Mouse (Mus musculus): ENCODE results near the gene Atp6v0d1. TPM values are rescaled to one million over a fixed set of nuclear protein-coding genes. Genes with fewer than 3 reads are reported as not detected.
A peak's percentile ranks its signal among the peaks of the same experiment; 100 is the strongest.

The Atp6v0d1 gene
- polyA plus RNA-seq (2014; fragmentation: Nextera tagmentation; extraction: Ambion mirVana) = 74.6 and 81.0 TPM in 2 replicates

GRCm38 (mm10) chr8:105565952-105566702 lies at the start of gene Atp6v0d1:
Gene Atp6v0d1 (minus strand): TSS chr8:105566047.
- Histone ChIP-seq H3K4me2 (peak within 1 kb of the TSS; percentile 80), H3K4me3 (ENCODE audit: low read depth, low read length) (peak within 1 kb of the TSS; percentile 74), H3K27me3 (ENCODE audit: insufficient read depth, low read length) (no peaks in the 10 kb centered on the region), H3K9me3 (ENCODE audit: low read depth, low read length) (no peaks in the 10 kb centered on the region), H3K9ac (peak within 1 kb of the TSS; percentile 73), H3K4me1 (ENCODE audit: insufficient read depth) (peaks cover 10% of the 10 kb centered on the region), H3K36me3 (ENCODE audit: insufficient read depth) (0 out of 2 replicates have a peak, but pooled peaks cover 2% of the 10 kb centered on the region), H3K27ac (ENCODE audit: low read depth) (peak within 1 kb of the TSS; percentile 72)
- TF ChIP-seq CTCF (IDR thresholded peaks at IDR 0.05; ENCODE audit: low read depth) = peak; percentile 91
- ATAC-seq (ENCODE audit: insufficient read depth) (peak; percentile 99), DNase-seq (peak; percentile 100)
- 3% methylated on average over 53 of the region's 53 CpGs for WGBS

DNA sequence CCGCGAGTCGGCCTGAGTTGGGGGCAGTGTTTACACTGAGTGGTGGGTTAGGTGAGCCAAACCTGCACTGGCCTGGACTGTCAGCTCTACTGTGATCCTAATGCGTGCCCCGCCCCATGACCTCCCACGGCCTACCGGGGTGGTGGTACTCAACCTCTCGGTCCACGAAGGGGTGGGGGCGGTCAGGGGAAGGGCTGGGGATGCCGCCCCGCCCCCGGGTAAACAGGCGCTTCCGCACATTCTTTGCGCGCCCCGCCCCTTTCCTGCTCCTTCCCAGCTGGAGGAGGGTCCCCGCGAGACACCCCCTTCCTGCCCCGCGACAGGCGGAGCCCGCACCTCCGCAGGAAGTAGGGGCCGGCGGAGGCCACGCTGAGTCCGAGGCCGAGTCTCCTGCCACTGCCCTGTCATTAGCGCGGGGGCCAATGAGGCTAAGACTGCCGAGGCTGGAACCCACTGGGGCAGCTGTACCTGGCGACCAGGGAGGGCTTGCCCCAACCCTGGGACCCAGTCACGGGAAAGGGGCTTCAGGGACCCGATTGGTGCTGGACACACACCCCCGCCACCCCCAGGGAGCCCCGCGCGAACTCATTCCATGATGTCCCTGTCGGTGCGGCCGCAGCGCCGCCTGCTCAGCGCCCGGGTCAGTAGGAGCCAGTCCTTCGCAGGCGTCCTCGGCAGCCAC lies 48.1 kb upstream of the Atp6v0d1 start:
- no peaks in the 10 kb centered on the region for H3K27me3 ChIP-seq (ENCODE audit: insufficient read depth, low read length)

GRCm38 (mm10) chr8:105613037-105613436 lies 47.2 kb upstream of the Atp6v0d1 start:
- no peak overlapping the region for H3K27ac ChIP-seq (ENCODE audit: low read depth)
- peak overlapping the region; percentile 94 for H3K4me2 ChIP-seq
- H3K4me1 ChIP-seq (ENCODE audit: insufficient read depth) = no peaks in the 10 kb centered on the region
- no peak for ATAC-seq (ENCODE audit: insufficient read depth)
- WGBS = 3% methylated on average over 20 of the region's 20 CpGs
- TF ChIP-seq CTCF (IDR thresholded peaks at IDR 0.05; ENCODE audit: low read depth) = no peak
- peaks cover 33% of the 10 kb centered on the region for H3K36me3 ChIP-seq (ENCODE audit: insufficient read depth)
- DNase-seq = peak; percentile 64
- peak overlapping the region; percentile 34; the same call in 1 of the 2 replicates for H3K9ac ChIP-seq
- H3K9me3 ChIP-seq (ENCODE audit: low read depth, low read length) = no peaks in the 10 kb centered on the region
- H3K4me3 ChIP-seq (ENCODE audit: low read depth, low read length) = peak overlapping the region; percentile 48
- H3K27me3 ChIP-seq (ENCODE audit: insufficient read depth, low read length) = no peaks in the 10 kb centered on the region

More for the DNA sequence above, 48.1 kb upstream of the Atp6v0d1 start:
- Histone ChIP-seq H3K9me3 (ENCODE audit: low read depth, low read length) (no peaks in the 10 kb centered on the region), H3K27ac (ENCODE audit: low read depth) (no peak overlapping the region), H3K4me3 (ENCODE audit: low read depth, low read length) (peak overlapping the region; percentile 48), H3K9ac (peak overlapping the region; percentile 56), H3K4me1 (ENCODE audit: insufficient read depth) (no peaks in the 10 kb centered on the region), H3K4me2 (peak overlapping the region; percentile 94), H3K36me3 (ENCODE audit: insufficient read depth) (peaks cover 43% of the 10 kb centered on the region)
- ATAC-seq (ENCODE audit: insufficient read depth) = peak; percentile 82
- WGBS = 1% methylated on average over 48 of the region's 50 CpGs
- peak; percentile 85 for DNase-seq
- no peak for TF ChIP-seq CTCF (IDR thresholded peaks at IDR 0.05; ENCODE audit: low read depth)

DNA sequence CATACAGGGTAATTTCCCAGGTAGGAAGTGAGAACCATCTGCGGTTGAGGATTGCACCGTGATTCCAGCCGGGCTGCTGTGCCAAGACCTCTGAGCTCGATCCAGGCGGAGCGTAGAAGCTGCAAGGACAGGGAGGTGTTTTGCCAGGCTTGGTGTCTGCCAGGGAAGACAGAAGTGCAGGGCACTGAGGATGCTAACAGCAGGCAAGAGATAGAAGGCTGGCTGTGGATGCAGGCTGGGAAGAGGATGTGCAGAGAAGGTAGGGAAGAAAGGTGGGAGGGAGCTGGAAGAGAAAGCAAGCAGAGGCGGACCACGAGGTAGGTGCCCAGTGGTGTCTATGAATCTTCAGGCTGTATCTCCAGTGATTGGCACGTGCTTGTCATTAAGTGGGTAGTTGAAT lies 46.0 kb upstream of the Atp6v0d1 start:
- no peak for ATAC-seq (ENCODE audit: insufficient read depth)
- WGBS = 85% methylated on average over 9 of the region's 9 CpGs
- H3K4me1 ChIP-seq (ENCODE audit: insufficient read depth) = peaks cover 5% of the 10 kb centered on the region; the same call in 1 of the 2 replicates
- H3K4me2 ChIP-seq = no peak overlapping the region
- no peak overlapping the region for H3K9ac ChIP-seq
- no peaks in the 10 kb centered on the region for H3K9me3 ChIP-seq (ENCODE audit: low read depth, low read length)
- DNase-seq = no peak
- H3K27ac ChIP-seq (ENCODE audit: low read depth) = no peak overlapping the region
- H3K36me3 ChIP-seq (ENCODE audit: insufficient read depth) = peaks cover 21% of the 10 kb centered on the region
- H3K4me3 ChIP-seq (ENCODE audit: low read depth, low read length) = no peak overlapping the region
- TF ChIP-seq CTCF (IDR thresholded peaks at IDR 0.05; ENCODE audit: low read depth) = no peak
- no peaks in the 10 kb centered on the region for H3K27me3 ChIP-seq (ENCODE audit: insufficient read depth, low read length)

- 0 out of 2 replicates have a peak, but pooled peaks cover under 1% of the 10 kb centered on the region for H3K36me3 ChIP-seq (ENCODE audit: insufficient read depth)
- no peaks in the 10 kb centered on the region for H3K9me3 ChIP-seq (ENCODE audit: low read depth, low read length)
- H3K4me3 ChIP-seq (ENCODE audit: low read depth, low read length) = no peak overlapping the region
- no peak for ATAC-seq (ENCODE audit: insufficient read depth)
- no peak overlapping the region for H3K27ac ChIP-seq (ENCODE audit: low read depth)
- H3K4me1 ChIP-seq (ENCODE audit: insufficient read depth) = peaks cover 5% of the 10 kb centered on the region; the same call in 1 of the 2 replicates
- no peak overlapping the region for H3K9ac ChIP-seq
- WGBS = 53% methylated on average over 4 of the region's 4 CpGs
- H3K27me3 ChIP-seq (ENCODE audit: insufficient read depth, low read length) = no peaks in the 10 kb centered on the region
- DNase-seq = no peak
- TF ChIP-seq CTCF (IDR thresholded peaks at IDR 0.05; ENCODE audit: low read depth) = no peak
- H3K4me2 ChIP-seq = no peak overlapping the region
Observed at GRCm38 (mm10) chr8:105609771-105610170, 43.9 kb upstream of the Atp6v0d1 start.

DNA sequence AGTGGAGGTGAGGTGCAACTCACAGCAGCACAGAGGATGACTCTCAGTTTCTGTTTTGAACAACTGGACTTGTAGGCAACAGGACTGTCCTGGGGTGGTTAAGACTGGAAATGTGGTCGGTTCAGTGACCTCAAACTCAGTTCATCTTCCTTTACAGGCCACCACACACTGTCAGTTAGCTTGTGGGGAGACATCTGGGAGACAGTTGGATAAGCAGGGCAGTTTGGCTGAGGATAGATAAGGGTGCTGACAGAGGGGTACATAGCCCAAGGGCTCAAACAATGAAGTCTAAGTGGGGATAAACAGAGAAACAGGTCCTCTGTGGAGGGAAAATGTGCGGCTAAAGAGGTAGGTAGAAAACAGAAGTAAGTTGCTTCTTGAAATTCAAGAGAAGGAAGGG lies 43.5 kb upstream of the Atp6v0d1 start:
- Histone ChIP-seq H3K36me3 (ENCODE audit: insufficient read depth) (no peaks in the 10 kb centered on the region), H3K4me2 (no peak overlapping the region), H3K9ac (no peak overlapping the region), H3K4me3 (ENCODE audit: low read depth, low read length) (no peak overlapping the region), H3K27me3 (ENCODE audit: insufficient read depth, low read length) (no peaks in the 10 kb centered on the region), H3K4me1 (ENCODE audit: insufficient read depth) (peaks cover 7% of the 10 kb centered on the region; the same call in 1 of the 2 replicates), H3K27ac (ENCODE audit: low read depth) (no peak overlapping the region), H3K9me3 (ENCODE audit: low read depth, low read length) (no peaks in the 10 kb centered on the region)
- no peak for TF ChIP-seq CTCF (IDR thresholded peaks at IDR 0.05; ENCODE audit: low read depth)
- WGBS = 68% methylated on average over 2 of the region's 2 CpGs
- ATAC-seq (ENCODE audit: insufficient read depth) (no peak), DNase-seq (no peak)

DNA sequence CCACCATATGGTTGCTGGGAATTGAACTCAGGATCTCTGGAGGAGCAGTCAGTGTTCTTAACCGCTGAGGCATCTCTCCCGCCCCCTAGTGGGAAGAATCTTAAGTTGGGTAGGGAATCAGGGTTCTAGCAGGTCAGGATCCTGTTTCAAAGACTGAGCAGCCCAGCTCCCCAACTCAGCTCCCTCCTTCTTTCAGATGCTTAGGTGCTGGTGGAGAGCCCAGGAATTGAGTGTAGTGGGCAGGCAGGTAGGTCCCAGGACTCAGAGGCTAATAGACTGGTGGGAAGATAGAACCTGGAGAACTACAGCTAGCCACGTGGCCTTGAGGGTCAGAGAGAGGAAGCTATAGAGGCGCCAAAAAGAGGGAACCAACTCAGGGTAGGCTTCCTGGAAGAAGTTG lies 41.8 kb upstream of the Atp6v0d1 start:
- no peaks in the 10 kb centered on the region for H3K9me3 ChIP-seq (ENCODE audit: low read depth, low read length)
- H3K27ac ChIP-seq (ENCODE audit: low read depth) = no peak overlapping the region
- H3K27me3 ChIP-seq (ENCODE audit: insufficient read depth, low read length) = no peaks in the 10 kb centered on the region
- peaks cover 8% of the 10 kb centered on the region; the same call in 1 of the 2 replicates for H3K4me1 ChIP-seq (ENCODE audit: insufficient read depth)
- TF ChIP-seq CTCF (IDR thresholded peaks at IDR 0.05; ENCODE audit: low read depth) = peak; percentile 58
- no peak overlapping the region for H3K9ac ChIP-seq
- peak; percentile 74 for DNase-seq
- H3K4me2 ChIP-seq = peak overlapping the region; percentile 96
- no peaks in the 10 kb centered on the region for H3K36me3 ChIP-seq (ENCODE audit: insufficient read depth)
- no peak overlapping the region for H3K4me3 ChIP-seq (ENCODE audit: low read depth, low read length)
- WGBS = 33% methylated on average over 4 of the region's 4 CpGs
- no peak for ATAC-seq (ENCODE audit: insufficient read depth)
